Mouse (Mus musculus) lung, embryonic 14.5 days (tissue): ENCODE measurements around the gene Pdgfa. TPM values are rescaled to one million over a fixed set of nuclear protein-coding genes. Genes with fewer than 3 reads are reported as not detected.

Experiments used
- ATAC-seq: fragments of 200-750 bp; cut with Nextera tagmentation; 2 replicates; pipeline ENCODE4 v1.8.0; 2017; ENCODE audit warnings: mild to moderate bottlenecking, moderate TSS enrichment, moderate library complexity; ENCODE audit not compliant: insufficient read depth
- DNase-seq: peaks from one replicate; pipeline ENCODE4 v3.0.0-alpha.2; 2015
- H3K27ac ChIP-seq: fragments of 300-500 bp; sonication (generic); 2 replicates; pipeline ENCODE4 v1.5.1; 2014; ENCODE audit warnings: low read depth, mild to moderate bottlenecking, moderate library complexity
- H3K27me3 ChIP-seq: fragments of 300-500 bp; sonication (generic); 2 replicates; pipeline ENCODE4 v1.6.1; 2014; ENCODE audit warnings: low read length, control low read depth; ENCODE audit not compliant: insufficient read depth
- H3K36me3 ChIP-seq: fragments of 300-500 bp; sonication (generic); 2 replicates; pipeline ENCODE4 v1.6.1; 2014; ENCODE audit warnings: control low read depth; ENCODE audit not compliant: insufficient read depth
- H3K4me1 ChIP-seq: fragments of 300-500 bp; sonication (generic); 2 replicates; pipeline ENCODE4 v1.6.1; 2014; ENCODE audit warnings: antibody characterized with exemption, control low read depth; ENCODE audit not compliant: insufficient read depth
- H3K4me2 ChIP-seq: fragments of 300-500 bp; sonication (generic); 2 replicates; pipeline ENCODE4 v1.6.1; 2014; ENCODE audit warnings: mild to moderate bottlenecking
- H3K4me3 ChIP-seq: fragments of 300-500 bp; sonication (generic); 2 replicates; pipeline ENCODE4 v1.5.1; 2014; ENCODE audit warnings: low read depth, low read length
- H3K9ac ChIP-seq: fragments of 300-500 bp; sonication (generic); 2 replicates; pipeline ENCODE4 v1.6.1; 2014
- H3K9me3 ChIP-seq: fragments of 300-500 bp; sonication (generic); 2 replicates; pipeline ENCODE4 v1.6.1; 2016; ENCODE audit warnings: low read depth, low read length, control low read depth
- CTCF ChIP-seq: IDR thresholded peaks from 2 replicates; pipeline ENCODE4 v1.5.1; 2016; ENCODE audit warnings: antibody characterized with exemption, low read depth
- whole genome bisulfite sequencing: fragments of 180-500 bp; shearing (Covaris S2); extraction: QIAGEN DNeasy Blood & Tissue Kit; methylation state at CpG from one replicate; pipeline ENCODE4 v1.1.7; 2014; 5-methylcytosine and 5-hydroxymethylcytosine counted together
- polyA plus RNA-seq: library from polyadenylated mRNA; unstranded; fragments of >200 nt; fragmentation: Nextera tagmentation; extraction: Ambion mirVana; gene quantifications from 2 replicates; pipeline ENCODE4 v1.2.1, GENCODE M21; 2014

Pdgfa gene
- polyA plus RNA-seq, 1 experiment from 2014 or later: 40.9 TPM

- Histone ChIP-seq H3K27me3 (no peaks in the 10 kb centered on the region), H3K4me3 (no peak overlapping the region), H3K9ac (no peak overlapping the region), H3K4me2 (no peak overlapping the region), H3K4me1 (no peaks in the 10 kb centered on the region), H3K36me3 (no peaks in the 10 kb centered on the region), H3K27ac (no peak overlapping the region), H3K9me3 (no peaks in the 10 kb centered on the region)
- ATAC-seq: no peak
- 42% methylated on average over 4 of the region's 4 CpGs for WGBS
- DNase-seq: peak; percentile 28
- peak; percentile 60 for TF ChIP-seq CTCF
Observed at GRCm38 (mm10) chr5:139007141-139007775, 10.1 kb upstream of the Pdgfa start.

- no peak overlapping the region for H3K4me3 ChIP-seq
Observed at GRCm38 (mm10) chr5:139004588-139004987, 7.4 kb upstream of the Pdgfa start.

GRCm38 (mm10) chr5:138999716-139000115 lies 2.5 kb upstream of the Pdgfa start:
- Histone ChIP-seq H3K36me3 (no peaks in the 10 kb centered on the region), H3K27me3 (peaks cover 43% of the 10 kb centered on the region), H3K4me2 (no peak overlapping the region), H3K9ac (no peak overlapping the region), H3K9me3 (no peaks in the 10 kb centered on the region; the same call in 1 of the 2 replicates), H3K27ac (no peak overlapping the region), H3K4me1 (no peaks in the 10 kb centered on the region), H3K4me3 (no peak overlapping the region)
- no peak for TF ChIP-seq CTCF
- no peak for DNase-seq
- 67% methylated on average over 7 of the region's 7 CpGs for WGBS
- no peak for ATAC-seq

More at GRCm38 (mm10) chr5:139004588-139004987, 7.4 kb upstream of the Pdgfa start:
- H3K27me3 ChIP-seq: 0 out of 2 replicates have a peak, but pooled peaks cover 5% of the 10 kb centered on the region
- ATAC-seq: no peak
- 75% methylated on average over 6 of the region's 6 CpGs for WGBS
- H3K36me3 ChIP-seq: no peaks in the 10 kb centered on the region
- DNase-seq: no peak
- H3K9me3 ChIP-seq: no peaks in the 10 kb centered on the region; the same call in 1 of the 2 replicates
- H3K4me2 ChIP-seq: no peak overlapping the region
- H3K27ac ChIP-seq: no peak overlapping the region
- no peaks in the 10 kb centered on the region for H3K4me1 ChIP-seq
- H3K9ac ChIP-seq: no peak overlapping the region
- TF ChIP-seq CTCF: no peak

GRCm38 (mm10) chr5:138997936-138998580 lies 888 bp upstream of the Pdgfa start:
- Histone ChIP-seq H3K4me2 (peak overlapping the region; percentile 92), H3K27me3 (peaks cover 59% of the 10 kb centered on the region), H3K4me1 (no peaks in the 10 kb centered on the region), H3K27ac (no peak overlapping the region), H3K9me3 (no peaks in the 10 kb centered on the region; the same call in 1 of the 2 replicates), H3K9ac (no peak overlapping the region; the same call in 1 of the 2 replicates), H3K4me3 (peak overlapping the region; percentile 28), H3K36me3 (no peaks in the 10 kb centered on the region)
- peak; percentile 62 for DNase-seq
- no peak for ATAC-seq
- WGBS: 2% methylated on average over 30 of the region's 30 CpGs
- no peak for TF ChIP-seq CTCF

GRCm38 (mm10) chr5:138996322-138997073 lies 672 bp downstream of the Pdgfa start:
- Histone ChIP-seq H3K4me1 (0 out of 2 replicates have a peak, but pooled peaks cover 6% of the 10 kb centered on the region), H3K9ac (peak overlapping the region; percentile 83), H3K9me3 (no peaks in the 10 kb centered on the region; the same call in 1 of the 2 replicates), H3K27me3 (peaks cover 75% of the 10 kb centered on the region), H3K4me2 (peak overlapping the region; percentile 92), H3K36me3 (no peaks in the 10 kb centered on the region), H3K4me3 (peak overlapping the region; percentile 70), H3K27ac (peak overlapping the region; percentile 95)
- TF ChIP-seq CTCF: peak; percentile 63
- DNase-seq (peak; percentile 59), ATAC-seq (peak; percentile 8; the same call in 1 of the 2 replicates)
- 7% methylated on average over 24 of the region's 24 CpGs for WGBS

GRCm38 (mm10) chr5:138995721-138996311 lies 1.4 kb downstream of the Pdgfa start:
- ATAC-seq: peak; percentile 66
- H3K36me3 ChIP-seq: 0 out of 2 replicates have a peak, but pooled peaks cover 5% of the 10 kb centered on the region
- peaks cover 9% of the 10 kb centered on the region; the same call in 1 of the 2 replicates for H3K4me1 ChIP-seq

More at GRCm38 (mm10) chr5:138995721-138996311, 1.4 kb downstream of the Pdgfa start:
- Histone ChIP-seq H3K27ac (peak overlapping the region; percentile 95), H3K9me3 (no peaks in the 10 kb centered on the region; the same call in 1 of the 2 replicates), H3K4me2 (peak overlapping the region; percentile 92), H3K9ac (peak overlapping the region; percentile 83), H3K27me3 (peaks cover 80% of the 10 kb centered on the region), H3K4me3 (peak overlapping the region; percentile 70)
- peak; percentile 84 for DNase-seq
- peak; percentile 43; the same call in 1 of the 2 replicates for TF ChIP-seq CTCF
- whole genome bisulfite sequencing: under 1% methylated on average over 51 of the region's 52 CpGs
